Mouse (Mus musculus) ovary, postnatal 14 days (tissue): ENCODE data around the gene Myoc.
"Not testable (repeated sequence)": the region's sequence is repeated elsewhere in the genome, so short reads cannot be mapped to it uniquely, and the experiment has no call there.

Experiments used
- DNase-seq: peaks from one replicate; pipeline ENCODE4 v3.0.0; 2022; ENCODE audit warnings: low spot score

Gene Myoc

DNA sequence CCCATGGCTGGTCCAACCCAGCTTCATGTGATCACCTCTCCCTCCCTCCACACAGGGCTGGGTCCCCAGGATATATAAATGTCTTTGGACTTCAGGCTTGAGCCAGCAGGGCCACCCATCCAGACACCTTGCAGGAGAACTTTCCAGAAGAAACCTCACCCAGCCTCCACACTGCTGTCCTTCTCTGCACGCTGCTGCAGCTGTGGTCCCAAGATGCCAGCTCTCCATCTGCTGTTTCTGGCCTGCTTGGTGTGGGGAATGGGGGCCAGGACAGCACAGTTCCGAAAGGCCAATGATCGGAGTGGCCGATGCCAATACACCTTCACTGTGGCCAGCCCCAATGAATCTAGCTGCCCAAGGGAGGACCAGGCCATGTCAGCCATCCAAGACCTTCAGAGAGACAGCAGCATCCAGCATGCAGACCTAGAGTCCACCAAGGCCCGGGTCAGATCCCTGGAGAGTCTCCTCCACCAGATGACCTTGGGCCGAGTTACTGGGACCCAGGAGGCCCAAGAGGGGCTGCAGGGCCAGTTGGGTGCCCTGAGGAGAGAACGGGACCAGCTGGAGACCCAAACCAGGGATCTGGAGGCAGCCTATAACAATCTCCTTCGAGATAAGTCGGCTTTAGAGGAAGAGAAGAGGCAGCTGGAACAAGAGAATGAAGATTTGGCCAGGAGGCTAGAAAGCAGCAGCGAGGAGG is at the start of gene Myoc:
TSS of gene Myoc (plus strand) at position 105 of the 700 bp plus-strand sequence.
- DNase-seq, result no peak

DNA sequence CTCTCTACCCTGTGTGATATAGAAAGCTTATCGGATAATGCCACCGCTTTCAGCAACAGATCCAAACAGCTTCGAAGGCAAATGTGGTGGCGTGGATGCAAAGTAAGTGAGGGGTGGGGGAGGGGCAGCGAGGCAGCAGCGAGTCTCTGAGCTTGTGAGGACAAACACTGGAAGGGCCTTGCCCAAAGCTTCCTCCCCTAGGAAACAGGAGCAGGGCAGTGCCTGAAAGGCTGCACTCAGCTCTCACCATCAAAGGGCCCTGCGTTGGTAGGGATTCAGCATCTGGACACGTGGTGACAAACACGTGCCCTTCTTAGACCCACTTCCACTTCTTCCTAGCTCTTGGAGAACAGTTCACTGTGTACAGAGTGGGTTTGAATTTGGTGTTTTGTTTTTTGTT is 49.5 kb upstream of the Myoc start:
- DNase-seq, result no peak

DNA sequence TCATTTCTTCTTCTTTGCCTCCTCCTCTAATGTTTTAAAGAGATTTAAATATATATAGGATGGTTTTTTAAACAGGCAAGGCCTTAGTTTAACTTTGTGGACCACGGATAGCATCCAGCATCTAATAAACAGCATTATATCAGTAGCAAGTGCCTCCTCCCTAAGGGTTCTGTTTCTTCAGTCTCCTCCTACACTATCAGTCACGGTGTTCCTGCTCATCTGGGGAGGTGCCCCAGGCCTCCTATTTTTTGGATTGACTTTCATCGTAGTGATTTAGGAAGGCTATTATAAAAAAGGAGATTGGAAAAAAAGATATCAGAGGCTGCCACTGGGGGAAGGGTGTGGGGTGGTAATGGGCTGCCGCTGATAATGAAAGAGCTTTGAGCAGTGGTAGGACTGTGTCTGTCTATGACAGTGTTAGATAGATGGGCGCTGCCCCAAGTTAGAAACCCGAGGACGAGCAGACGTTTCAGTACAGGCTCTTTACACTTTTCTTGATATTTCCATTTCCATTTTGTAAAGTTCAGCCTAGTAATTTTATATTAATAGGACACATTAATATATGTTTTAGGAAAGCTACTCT is 48.4 kb upstream of the Myoc start:
- DNase-seq, result no peak

DNA sequence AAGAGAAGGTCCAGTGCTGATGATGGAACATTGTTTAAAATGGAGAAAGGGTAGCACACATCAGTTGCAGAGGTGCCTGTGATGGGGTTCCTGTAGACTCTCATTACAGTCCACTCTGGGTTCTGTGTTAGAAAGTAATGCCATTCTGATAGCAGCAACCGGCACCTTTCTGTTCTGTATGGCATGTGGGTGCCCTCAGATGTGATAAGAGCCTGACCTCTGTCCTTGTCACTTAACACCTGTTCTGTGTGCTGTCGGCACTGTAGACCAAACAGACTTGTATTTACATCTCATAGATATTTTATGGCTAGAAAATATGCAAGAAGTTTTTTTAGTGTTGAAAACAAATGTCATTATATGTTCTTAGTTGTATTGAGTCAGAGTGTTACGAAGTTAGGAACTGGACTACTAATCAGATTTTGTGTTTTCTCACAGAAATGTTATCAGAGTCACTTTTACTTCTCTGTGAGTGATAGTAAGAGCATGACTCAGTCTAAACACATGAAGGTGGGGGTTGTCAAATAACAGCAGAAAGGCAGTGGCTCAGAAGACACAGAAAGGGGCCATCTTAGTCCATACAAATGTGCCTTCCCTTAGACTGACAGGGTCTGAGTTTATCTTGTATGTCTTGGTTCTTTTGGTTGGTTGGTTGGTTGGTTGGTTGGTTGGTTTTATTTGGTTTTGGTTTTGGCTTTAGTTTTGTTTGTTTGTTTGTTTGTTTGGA is 41.4 kb upstream of the Myoc start:
- no peak for DNase-seq

DNA sequence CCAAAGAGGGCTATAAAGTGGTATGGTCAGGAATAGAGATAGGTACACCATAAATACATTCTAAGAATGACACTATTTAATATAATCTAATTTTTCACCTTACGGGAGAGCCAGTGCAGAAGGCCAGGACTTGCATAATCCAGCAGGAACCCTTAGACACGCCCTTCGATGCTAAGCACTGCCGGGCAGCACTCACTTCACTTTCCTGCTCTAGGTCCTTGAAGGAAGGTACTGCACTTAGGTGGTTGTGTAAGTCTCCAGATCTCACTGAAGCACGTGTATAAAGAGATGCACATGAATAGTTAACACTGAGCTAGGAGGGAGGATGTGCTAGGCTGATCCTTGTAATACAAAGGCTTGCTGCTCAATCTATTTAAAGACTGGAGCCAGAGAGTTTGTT is 39.3 kb upstream of the Myoc start:
- DNase-seq, result no peak

DNA sequence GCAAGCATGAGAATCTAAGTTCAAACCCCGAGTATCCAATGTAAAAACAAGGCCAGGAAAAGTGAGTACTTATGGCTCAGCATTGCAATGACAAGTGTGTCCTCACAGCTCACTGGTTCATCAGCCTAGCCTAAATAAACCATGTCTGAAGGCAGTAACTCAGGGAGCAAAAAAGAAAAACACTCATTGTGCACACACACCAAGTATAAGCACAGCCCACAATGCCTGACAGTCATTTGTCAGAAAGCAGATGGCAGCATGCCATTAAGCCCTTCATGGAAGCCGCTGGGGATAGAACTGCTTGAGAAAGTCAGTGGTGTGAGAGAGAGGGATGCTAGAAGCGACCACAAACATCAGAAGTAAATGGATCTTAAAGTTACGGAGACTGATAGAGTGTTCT is 37.7 kb upstream of the Myoc start:
- no peak for DNase-seq

DNA sequence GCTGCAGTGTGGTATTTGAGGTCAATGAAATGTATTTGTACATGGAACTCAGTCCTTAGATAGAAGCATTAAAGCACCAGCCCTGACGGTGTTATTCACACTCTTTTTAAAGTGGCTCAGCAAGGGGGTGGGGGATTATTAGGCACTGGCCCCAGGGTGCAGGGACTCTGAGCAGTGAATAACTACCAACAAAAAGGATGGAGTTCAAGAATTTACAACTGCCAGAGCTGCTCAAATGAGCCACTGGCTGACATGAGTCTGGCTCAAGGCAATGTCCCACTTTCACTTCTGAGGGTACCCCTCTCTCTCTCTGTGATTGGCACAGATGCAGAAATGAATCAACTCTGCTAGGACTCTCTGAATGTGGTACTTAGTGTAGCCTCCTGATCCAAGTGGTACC is 30.8 kb upstream of the Myoc start:
- no peak for DNase-seq

DNA sequence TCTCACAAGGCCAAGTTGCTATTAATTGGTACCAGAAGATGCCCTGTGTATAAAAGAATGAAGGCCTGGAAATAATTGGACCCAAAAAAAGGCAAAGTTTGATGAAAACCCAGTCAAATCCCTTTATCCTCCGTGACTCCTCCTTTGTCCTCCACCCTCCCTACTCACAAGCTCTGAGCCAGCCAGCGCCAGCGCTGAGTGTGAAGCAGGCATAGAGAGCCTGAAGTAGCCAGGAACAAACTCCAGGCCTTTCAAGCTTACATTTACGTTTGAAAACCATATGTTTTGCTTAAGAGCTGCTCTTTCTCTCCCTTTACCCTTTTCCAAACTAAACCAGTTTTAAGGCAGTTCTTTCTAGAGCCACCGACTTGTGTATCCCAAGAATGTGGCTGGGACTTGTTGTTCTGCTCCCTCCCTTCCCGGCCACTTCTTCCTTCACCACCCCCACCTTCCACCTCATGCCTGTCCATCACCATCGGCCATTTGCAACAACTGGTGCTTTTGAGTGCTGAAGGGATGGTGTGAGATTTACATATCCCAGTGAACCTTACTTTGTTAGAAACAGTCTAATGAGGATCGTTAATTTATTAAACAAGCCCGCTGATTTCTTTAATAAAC is 29.2 kb upstream of the Myoc start:
- no peak for DNase-seq

DNA sequence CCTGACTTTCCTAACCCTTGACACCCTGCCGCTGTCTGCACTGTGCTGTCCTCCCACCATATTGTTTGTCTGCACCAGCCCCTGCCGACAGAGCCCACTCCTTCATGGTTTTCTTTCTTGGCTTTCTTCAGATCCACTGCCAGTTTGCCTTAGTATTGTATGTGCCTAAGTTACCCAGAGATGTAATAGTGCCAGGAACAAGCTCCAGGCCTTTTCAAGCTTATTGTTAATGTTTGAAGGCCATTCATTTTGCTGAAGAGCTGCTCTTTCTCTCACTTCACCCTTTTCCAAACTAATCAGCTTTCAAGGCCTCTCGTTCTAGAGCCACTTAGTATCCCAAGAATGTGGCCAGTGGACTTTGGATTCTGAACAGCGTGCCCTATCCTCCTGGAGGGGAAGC is 27.8 kb upstream of the Myoc start:
- DNase-seq, result no peak

DNA sequence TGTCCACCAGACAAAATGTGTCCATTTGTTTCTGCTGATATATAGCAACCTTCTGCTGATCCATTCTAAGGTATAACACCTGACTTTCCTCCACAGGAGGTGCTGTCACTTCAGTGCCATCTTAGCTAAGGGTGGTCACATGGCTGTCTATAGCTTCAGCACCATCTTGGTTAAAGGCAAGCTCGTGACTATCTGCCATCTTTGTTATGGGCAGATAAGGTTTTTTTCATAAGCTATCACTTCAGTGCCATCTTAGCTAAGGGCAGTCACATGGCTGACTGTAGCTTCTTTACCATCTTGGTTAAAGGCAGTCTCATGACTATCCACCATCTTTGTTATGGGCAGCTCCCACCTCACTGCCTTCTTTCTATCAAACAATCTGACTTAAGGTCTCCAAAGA is 23.4 kb upstream of the Myoc start:
- DNase-seq, result no peak

DNA sequence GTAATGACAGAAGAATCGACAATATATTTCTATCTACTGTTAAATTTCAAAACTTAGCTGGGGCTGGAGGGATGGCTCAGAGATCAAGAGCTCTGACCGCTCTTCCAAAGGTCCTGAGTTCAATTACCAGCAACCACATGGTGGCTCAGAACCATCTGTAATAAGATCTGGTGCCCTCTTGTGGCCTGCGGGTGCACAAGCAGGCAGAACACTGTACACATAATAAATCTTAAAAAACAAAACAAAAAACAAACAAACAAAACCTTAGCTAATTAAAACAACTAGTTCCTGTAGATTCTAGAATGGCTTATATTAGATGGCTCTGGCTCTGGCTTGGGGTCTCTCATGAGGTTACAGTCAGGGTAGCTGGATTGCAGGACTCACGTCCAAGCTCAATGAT is 18.5 kb upstream of the Myoc start:
- no peak for DNase-seq

DNA sequence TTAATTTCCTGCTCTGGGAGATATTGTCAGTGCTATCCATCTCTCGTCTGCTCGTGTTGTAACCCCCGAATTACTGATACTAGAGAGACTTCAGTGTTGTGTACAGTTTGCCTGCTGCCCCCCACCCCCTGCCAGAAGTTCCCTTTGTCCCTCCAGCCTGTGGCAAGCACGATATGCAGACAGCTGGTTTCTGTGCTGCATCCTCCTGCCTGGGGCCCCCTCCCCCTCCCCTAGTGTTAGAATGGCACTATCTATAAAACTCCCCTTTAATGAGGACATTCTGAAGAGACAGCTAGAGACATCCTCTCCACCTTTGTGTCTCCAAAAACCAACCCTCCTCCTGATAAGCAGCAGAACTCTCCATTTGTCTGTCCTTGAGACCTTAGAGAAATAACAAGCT is 15.1 kb upstream of the Myoc start:
- DNase-seq, result no peak

DNA sequence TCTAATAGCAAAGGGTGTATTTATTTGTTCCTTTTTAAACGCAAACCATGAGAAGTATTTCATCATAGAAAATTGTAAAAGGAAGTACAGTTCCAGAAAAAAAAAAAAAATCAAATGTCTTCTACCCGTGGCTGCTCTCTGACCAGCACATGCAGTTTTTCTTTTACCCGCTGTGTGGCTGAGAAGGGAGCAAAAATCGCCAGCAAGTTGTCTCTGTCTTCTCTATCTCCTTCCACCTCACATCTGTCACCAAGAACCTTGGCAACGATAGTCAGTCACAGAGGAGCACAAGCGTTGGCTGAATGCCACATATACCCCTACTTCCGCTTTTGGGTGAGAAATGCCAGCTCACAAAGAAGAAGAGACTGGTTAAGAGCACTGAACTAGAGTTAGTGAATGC is 13.7 kb upstream of the Myoc start:
- no peak for DNase-seq

DNA sequence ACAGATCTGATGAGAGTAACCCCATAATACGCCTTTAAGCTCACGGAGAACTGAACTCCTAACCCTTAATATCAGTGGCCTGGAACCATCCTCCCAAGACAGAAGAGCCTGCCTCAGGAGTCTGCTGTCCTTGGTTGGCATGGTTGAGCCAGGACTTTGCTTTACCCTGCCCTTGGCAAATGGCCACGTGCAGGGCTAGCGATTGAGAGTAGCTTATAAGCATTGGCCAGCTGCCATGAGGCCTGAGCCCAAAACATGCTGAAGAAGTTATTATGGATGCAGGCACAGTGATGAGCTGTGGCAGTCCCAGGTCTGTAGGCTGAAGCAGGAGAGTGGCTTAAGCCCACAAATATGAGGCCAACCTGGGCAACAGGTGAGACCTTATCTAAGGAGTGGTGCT is 11.1 kb upstream of the Myoc start:
- not testable (repeated sequence) for DNase-seq

DNA sequence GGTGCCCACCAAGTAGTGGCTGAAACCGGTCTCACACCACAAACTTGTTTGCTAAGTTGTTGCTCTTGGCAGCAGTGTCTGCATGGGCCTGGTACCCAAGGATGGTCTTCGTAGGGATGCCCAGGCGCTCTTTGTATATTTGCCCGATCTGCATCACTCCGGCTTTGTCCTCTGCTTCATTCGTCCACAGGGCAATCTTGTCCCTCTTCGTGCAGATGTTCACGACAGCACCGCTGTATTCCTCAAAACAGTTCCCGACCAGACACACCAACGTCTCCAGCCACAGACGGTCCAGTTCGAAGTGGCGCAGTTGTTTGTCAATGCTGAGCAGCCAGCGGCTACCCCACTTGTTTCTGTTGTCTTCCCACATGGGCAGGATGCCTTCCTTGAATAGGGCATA is 10.6 kb upstream of the Myoc start:
- not testable (repeated sequence) for DNase-seq

DNA sequence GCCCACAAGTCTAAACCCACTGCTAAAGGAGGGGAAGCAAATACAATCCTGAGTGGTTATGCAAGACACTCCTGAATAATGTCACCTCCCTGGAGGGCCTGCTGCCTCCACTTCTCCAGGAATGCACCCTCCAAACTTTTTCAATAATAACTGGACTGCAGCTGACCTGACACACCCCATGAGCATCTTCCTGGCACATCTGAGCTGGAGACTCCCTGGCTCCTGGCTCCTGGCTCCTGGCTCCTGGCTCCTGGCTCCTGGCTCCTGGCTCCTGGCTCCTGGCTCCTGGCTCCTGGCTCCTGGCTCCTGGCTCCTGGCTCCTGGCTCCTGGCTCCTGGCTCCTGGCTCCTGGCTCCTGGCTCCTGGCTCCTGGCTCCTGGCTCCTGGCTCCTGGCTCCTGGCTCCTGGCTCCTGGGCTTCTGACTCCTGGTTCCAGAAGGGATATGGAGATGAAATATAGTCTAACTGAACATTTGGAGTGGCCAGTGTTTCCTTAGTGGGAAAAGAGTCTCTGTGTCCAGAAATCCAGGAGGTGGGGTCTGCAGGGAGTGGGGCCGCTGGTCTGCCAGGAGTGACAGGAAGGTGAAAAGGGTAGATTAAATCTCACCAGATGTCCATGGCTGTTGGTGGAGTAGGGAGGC is 3.5 kb upstream of the Myoc start:
- not testable (repeated sequence) for DNase-seq

DNA sequence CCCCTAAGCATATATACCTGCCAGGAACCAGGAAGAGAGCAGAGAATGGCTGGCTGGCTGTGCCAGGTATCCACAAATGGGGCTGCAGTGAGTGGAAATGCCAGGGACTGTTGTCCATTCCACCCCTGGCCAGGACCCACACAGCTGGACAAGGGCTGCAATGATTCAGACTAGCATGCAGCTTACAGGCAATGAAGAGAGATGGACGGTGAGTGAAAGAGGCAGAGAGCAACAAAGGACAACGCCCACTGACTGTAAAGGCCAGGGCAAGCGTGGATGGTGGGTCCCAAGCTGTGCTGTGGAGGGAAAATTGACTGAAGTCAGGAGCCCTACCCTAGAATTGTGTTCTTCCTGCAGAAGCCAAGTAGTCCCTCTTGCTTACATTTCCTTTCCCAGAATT is 2.4 kb upstream of the Myoc start:
- no peak for DNase-seq

DNA sequence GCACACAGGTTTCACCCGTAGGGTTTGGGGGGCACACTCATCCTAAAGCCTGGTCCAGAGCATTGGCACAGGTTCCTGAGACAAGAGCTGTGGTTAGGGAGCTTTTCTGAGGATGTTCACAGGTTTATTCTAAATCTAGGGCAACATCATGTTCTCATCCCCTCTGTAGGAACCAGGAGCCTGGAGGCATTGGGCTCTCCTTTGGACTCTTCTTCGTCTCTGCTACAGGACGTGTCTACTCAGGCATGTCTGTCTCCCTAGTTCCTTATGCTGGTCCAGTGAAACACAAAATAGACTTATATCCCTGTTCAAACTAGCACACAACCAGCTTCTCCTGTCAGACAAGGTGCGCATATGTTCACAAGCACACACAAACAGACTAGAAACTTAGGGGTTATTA is 420 bp upstream of the Myoc start:
- DNase-seq, result no peak

DNA sequence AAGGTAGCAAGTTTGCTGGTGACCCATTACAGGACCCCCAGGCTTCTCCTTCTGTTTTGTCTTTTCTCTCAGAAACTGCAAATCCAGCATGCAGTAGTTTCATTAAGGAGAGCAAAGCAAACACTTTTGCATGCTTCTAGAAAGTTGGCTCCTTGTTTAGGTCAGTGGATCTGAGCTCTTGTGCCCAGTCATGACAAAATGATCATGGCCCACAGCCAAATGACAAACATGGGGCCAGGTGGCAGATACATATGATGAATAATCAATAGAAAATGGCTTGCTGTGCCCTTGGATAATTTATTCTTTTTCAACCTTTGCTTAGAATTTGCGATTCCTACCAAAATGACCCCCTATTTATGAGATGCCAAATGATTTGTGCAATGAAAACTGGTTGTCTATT is 906 bp downstream of the Myoc start:
- no peak for DNase-seq

DNA sequence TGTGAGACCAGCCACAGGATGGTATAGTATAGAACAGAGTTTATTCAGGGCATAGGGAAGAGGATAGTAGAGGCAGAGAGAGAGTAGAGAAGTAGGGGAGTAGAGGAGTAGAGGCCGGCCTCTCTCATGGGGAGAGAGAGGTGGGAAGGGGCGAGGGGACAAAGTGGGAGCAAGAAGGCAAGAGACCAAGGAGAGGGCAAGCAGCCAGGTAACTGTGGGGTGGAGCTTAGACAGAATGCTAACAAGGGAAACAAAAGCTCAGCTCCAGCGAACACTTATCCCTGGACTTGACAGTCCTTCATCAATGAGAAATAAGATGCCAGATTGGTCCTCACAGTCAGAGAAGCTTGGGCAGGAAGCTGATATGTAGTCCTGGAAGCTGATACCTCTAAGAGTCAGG is 3.6 kb downstream of the Myoc start:
- no peak for DNase-seq

DNA sequence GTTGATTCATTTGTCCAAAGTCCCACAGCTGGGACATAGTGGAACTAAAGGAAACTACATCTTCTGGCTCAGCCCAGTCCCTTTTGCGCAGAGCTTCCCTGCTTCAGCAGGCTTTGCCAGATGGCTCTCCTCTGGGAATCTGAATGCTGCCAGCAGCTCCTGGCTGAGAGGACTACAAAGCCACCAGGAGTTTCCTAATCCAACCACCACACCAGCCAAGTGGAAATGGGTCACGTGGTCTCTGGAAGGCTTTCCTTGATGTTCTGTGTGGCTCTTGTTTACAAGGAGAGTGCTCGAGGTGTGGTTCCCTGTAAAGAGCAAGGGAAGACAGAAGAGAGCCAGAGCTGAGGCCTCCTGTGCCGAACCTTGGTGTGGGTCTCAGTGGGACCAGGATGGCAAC is 4.8 kb downstream of the Myoc start:
- DNase-seq, result peak; percentile 42

DNA sequence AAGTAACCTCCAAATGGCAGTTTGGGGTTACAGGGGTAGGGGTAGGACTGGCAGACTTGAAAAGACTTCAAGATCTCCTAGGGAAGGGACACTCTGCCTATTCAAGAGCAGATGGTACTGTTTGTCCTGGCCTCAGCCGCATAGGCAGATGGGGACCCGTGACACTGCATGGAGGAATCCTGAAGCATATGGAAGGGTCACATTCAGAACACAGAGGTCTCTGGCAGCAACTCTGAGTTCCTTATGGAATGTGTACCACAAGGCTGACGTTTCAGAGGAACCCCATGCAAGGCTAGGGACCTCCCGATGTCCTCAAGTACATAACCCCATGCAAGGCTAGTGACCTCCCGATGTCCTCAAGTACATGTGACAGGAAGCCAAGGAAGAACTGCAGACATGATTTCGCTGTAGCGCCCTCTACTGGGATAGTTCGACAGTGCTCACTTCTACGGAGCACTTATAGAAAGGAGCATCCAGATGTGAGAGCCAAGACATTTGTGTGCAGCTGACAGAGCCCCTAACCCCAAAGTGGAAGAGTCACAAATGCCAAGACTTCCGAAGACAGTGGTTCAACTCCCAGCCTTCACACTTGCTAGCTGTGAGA is 7.2 kb downstream of the Myoc start:
- DNase-seq, result no peak
